Mouse (Mus musculus): ENCODE data around the gene Pros1.

The Pros1 gene

GRCm38 (mm10) chr16:62860140-62860539 lies 6.0 kb downstream of the Pros1 start:
- no peak for DNase-seq (ENCODE audit: low read depth, low spot score)

- DNase-seq (ENCODE audit: low read depth, low spot score): no peak
Measured at GRCm38 (mm10) chr16:62861455-62861854, 7.3 kb downstream of the Pros1 start.

GRCm38 (mm10) chr16:62872688-62873117 lies 18.6 kb downstream of the Pros1 start:
- no peak for DNase-seq (ENCODE audit: low read depth, low spot score)

GRCm38 (mm10) chr16:62873180-62873579 lies 19.1 kb downstream of the Pros1 start:
- no peak for DNase-seq (ENCODE audit: low read depth, low spot score)

GRCm38 (mm10) chr16:62874065-62874464 lies 20.0 kb downstream of the Pros1 start:
- DNase-seq (ENCODE audit: low read depth, low spot score): no peak

GRCm38 (mm10) chr16:62895824-62896223 lies 41.7 kb downstream of the Pros1 start:
- DNase-seq (ENCODE audit: low read depth, low spot score): no peak

GRCm38 (mm10) chr16:62911364-62911763 lies 57.3 kb downstream of the Pros1 start:
- no peak for DNase-seq (ENCODE audit: low read depth, low spot score)

- DNase-seq (ENCODE audit: low read depth, low spot score): no peak
Measured at GRCm38 (mm10) chr16:62912246-62912645, 58.1 kb downstream of the Pros1 start.

- no peak for DNase-seq (ENCODE audit: low read depth, low spot score)
Measured at GRCm38 (mm10) chr16:62915530-62915929, 61.4 kb downstream of the Pros1 start.

GRCm38 (mm10) chr16:62922245-62922644 lies 68.1 kb downstream of the Pros1 start:
- DNase-seq (ENCODE audit: low read depth, low spot score): no peak

- no peak for DNase-seq (ENCODE audit: low read depth, low spot score)
Measured at GRCm38 (mm10) chr16:62931341-62931740, 77.2 kb downstream of the Pros1 start.

GRCm38 (mm10) chr16:62936316-62936715 lies 82.2 kb downstream of the Pros1 start:
- no peak for DNase-seq (ENCODE audit: low read depth, low spot score)

- peak; percentile 74 for DNase-seq (ENCODE audit: low read depth, low spot score)
Measured at GRCm38 (mm10) chr16:62940388-62941003, 86.4 kb downstream of the Pros1 start.

GRCm38 (mm10) chr16:62941763-62942162 lies 87.7 kb downstream of the Pros1 start:
- no peak for DNase-seq (ENCODE audit: low read depth, low spot score)

GRCm38 (mm10) chr16:62942418-62943410 lies 88.6 kb downstream of the Pros1 start:
- DNase-seq (ENCODE audit: low read depth, low spot score): no peak

- no peak for DNase-seq (ENCODE audit: low read depth, low spot score)
Measured at GRCm38 (mm10) chr16:62958485-62958884, 104.4 kb downstream of the Pros1 start.

- DNase-seq (ENCODE audit: low read depth, low spot score): no peak
Measured at GRCm38 (mm10) chr16:62964361-62964763, 110.3 kb downstream of the Pros1 start.

GRCm38 (mm10) chr16:62971673-62972332 lies 117.7 kb downstream of the Pros1 start:
- no peak for DNase-seq (ENCODE audit: low read depth, low spot score)

- no peak for DNase-seq (ENCODE audit: low read depth, low spot score)
Measured at GRCm38 (mm10) chr16:62974926-62975325, 120.8 kb downstream of the Pros1 start.
